Mouse (Mus musculus): ENCODE measurements at regions not wholly inside any gene's neighbourhood (a gene's known extent, or its start where the extent isn't known, plus 50 kb on each side); places are given as distances from the start of the nearest gene placed in this dataset.

DNA sequence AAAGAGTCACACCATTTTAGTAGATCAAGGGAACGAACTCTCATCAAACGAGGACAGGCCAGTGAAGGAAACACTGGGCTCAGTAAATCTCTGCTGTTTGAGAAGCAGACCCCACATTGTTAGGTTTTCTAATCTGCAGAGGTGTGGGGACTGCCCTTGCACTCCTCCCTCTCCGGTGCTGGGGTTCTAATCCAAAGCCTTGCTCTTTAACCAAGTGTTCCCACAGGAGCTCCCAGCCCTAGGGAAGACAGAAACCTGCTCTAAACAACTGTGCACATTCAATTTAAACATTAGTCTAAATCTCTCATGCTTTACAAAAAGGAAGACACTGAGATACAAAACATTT is 108.1 kb upstream of the Acvr2a start:
- ATAC-seq (ENCODE audit: insufficient number of reproducible peaks, insufficient read depth, low FRiP score, low TSS enrichment, low read depth) = no peak
- Histone ChIP-seq H3K27ac (no peak overlapping the region), H3K4me2 (no peak overlapping the region), H3K9ac (replicated peaks) (no peak overlapping the region), H3K9me3 (no peaks in the 10 kb centered on the region), H3K4me1 (replicated peaks) (no peaks in the 10 kb centered on the region; the same call in 1 of the 2 replicates), H3K27me3 (no peaks in the 10 kb centered on the region), H3K36me3 (no peaks in the 10 kb centered on the region), H3K4me3 (replicated peaks) (no peak overlapping the region)
- 49% methylated on average over 3 of the region's 3 CpGs for whole genome bisulfite sequencing

DNA sequence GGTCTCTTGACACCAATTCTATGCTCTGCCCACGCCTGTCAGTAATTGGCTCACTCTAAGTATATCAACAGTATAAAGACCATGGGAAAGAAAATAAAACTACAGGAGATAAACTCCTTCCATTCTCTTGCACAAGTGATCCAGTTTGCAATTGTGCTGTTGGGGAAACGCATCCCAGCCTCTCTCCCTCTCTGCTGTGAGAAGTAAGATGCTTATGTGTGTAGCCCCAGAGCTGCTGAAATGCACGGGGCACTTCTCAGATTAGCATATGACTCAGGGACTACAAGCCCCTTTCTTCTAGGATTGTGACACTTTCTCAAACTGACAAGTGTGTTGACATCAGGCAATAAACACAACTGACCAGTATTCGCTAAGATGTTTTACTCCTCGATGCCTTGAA is 107.7 kb upstream of the Acvr2a start:
- H3K4me2 ChIP-seq = no peak overlapping the region
- 54% methylated on average over 5 of the region's 5 CpGs for WGBS
- H3K4me3 ChIP-seq (replicated peaks) = no peak overlapping the region
- no peaks in the 10 kb centered on the region; the same call in 1 of the 2 replicates for H3K4me1 ChIP-seq (replicated peaks)
- no peak for ATAC-seq (ENCODE audit: insufficient number of reproducible peaks, insufficient read depth, low FRiP score, low TSS enrichment, low read depth)
- H3K27ac ChIP-seq = no peak overlapping the region
- no peak overlapping the region for H3K9ac ChIP-seq (replicated peaks)
- H3K9me3 ChIP-seq = no peaks in the 10 kb centered on the region
- H3K27me3 ChIP-seq = no peaks in the 10 kb centered on the region
- H3K36me3 ChIP-seq = no peaks in the 10 kb centered on the region

- no peaks in the 10 kb centered on the region for H3K27me3 ChIP-seq
- no peaks in the 10 kb centered on the region for H3K4me1 ChIP-seq (replicated peaks)
- ATAC-seq (ENCODE audit: insufficient number of reproducible peaks, insufficient read depth, low FRiP score, low TSS enrichment, low read depth) = no peak
- H3K9me3 ChIP-seq = no peaks in the 10 kb centered on the region
- no peak overlapping the region for H3K4me3 ChIP-seq (replicated peaks)
- no peaks in the 10 kb centered on the region for H3K36me3 ChIP-seq
- WGBS = 93% methylated on average over 4 of the region's 4 CpGs
- H3K9ac ChIP-seq (replicated peaks) = no peak overlapping the region
- no peak overlapping the region for H3K4me2 ChIP-seq
- no peak overlapping the region for H3K27ac ChIP-seq
Measured at GRCm38 (mm10) chr2:48716206-48716605, 97.7 kb upstream of the Acvr2a start.

DNA sequence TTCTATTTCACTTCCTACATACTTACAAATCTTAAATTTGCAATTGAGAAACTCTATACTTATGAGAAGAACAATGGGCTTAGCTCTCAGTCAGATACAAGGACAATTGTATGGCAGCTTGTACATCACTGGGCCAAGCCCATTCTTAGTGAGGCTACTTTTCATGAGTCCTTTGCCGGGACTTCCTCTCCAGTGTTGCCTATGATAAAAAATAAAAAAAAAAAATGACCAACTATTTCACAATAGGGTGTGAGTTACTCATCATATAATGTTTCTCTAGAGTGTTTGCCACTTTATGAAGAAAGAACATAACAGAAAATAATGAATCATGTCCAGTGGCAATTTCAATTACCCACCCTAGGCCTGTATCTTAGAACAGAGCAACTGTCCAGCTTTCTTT is 96.1 kb upstream of the Acvr2a start:
- 89% methylated on average over 1 of the region's 1 CpGs for WGBS
- H3K4me1 ChIP-seq (replicated peaks) = no peaks in the 10 kb centered on the region
- H3K4me3 ChIP-seq (replicated peaks) = no peak overlapping the region
- H3K36me3 ChIP-seq = no peaks in the 10 kb centered on the region
- ATAC-seq (ENCODE audit: insufficient number of reproducible peaks, insufficient read depth, low FRiP score, low TSS enrichment, low read depth) = no peak
- H3K4me2 ChIP-seq = no peak overlapping the region
- no peaks in the 10 kb centered on the region for H3K9me3 ChIP-seq
- no peak overlapping the region for H3K9ac ChIP-seq (replicated peaks)
- H3K27ac ChIP-seq = no peak overlapping the region
- no peaks in the 10 kb centered on the region for H3K27me3 ChIP-seq

GRCm38 (mm10) chr2:48718261-48718660 is 95.6 kb upstream of the Acvr2a start:
- no peaks in the 10 kb centered on the region for H3K4me1 ChIP-seq (replicated peaks)
- no peak overlapping the region for H3K4me2 ChIP-seq
- no peak overlapping the region for H3K4me3 ChIP-seq (replicated peaks)
- no peak overlapping the region for H3K9ac ChIP-seq (replicated peaks)
- no peaks in the 10 kb centered on the region for H3K9me3 ChIP-seq
- no peaks in the 10 kb centered on the region for H3K36me3 ChIP-seq
- no peak for ATAC-seq (ENCODE audit: insufficient number of reproducible peaks, insufficient read depth, low FRiP score, low TSS enrichment, low read depth)
- no peaks in the 10 kb centered on the region for H3K27me3 ChIP-seq
- H3K27ac ChIP-seq = no peak overlapping the region
- 72% methylated on average over 2 of the region's 2 CpGs for WGBS

DNA sequence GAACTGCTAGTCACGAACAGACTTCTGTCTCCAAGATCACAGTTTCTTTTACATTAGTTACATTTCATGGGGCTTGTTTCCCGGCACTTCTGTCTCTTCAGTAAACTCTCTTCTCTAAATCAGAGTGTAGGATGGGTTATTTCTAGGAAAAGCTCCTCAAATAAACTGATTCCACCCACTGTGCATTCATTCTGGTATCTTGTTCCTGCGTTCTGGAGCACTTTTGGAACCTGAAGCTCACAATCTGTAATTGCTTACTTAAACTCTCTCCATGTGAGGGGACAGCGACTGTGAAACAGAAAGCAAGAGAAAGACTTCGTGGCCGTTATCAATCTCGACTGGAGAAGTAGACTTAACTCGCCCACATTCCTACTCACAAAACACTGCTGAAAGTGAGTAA is 83.1 kb upstream of the Acvr2a start:
- Histone ChIP-seq H3K36me3 (no peaks in the 10 kb centered on the region), H3K9ac (replicated peaks) (no peak overlapping the region), H3K27me3 (no peaks in the 10 kb centered on the region), H3K4me3 (replicated peaks) (no peak overlapping the region), H3K9me3 (no peaks in the 10 kb centered on the region), H3K4me2 (no peak overlapping the region), H3K4me1 (replicated peaks) (no peaks in the 10 kb centered on the region), H3K27ac (no peak overlapping the region)
- 75% methylated on average over 8 of the region's 8 CpGs for WGBS
- no peak for ATAC-seq (ENCODE audit: insufficient number of reproducible peaks, insufficient read depth, low FRiP score, low TSS enrichment, low read depth)

GRCm38 (mm10) chr2:48733936-48734335 is 80.0 kb upstream of the Acvr2a start:
- no peak for ATAC-seq (ENCODE audit: insufficient number of reproducible peaks, insufficient read depth, low FRiP score, low TSS enrichment, low read depth)
- no peaks in the 10 kb centered on the region for H3K27me3 ChIP-seq
- H3K9me3 ChIP-seq = no peaks in the 10 kb centered on the region
- no peak overlapping the region for H3K4me2 ChIP-seq
- H3K4me3 ChIP-seq (replicated peaks) = no peak overlapping the region
- WGBS = 88% methylated on average over 1 of the region's 1 CpGs
- H3K27ac ChIP-seq = no peak overlapping the region
- no peaks in the 10 kb centered on the region for H3K36me3 ChIP-seq
- no peak overlapping the region for H3K9ac ChIP-seq (replicated peaks)
- H3K4me1 ChIP-seq (replicated peaks) = no peaks in the 10 kb centered on the region

DNA sequence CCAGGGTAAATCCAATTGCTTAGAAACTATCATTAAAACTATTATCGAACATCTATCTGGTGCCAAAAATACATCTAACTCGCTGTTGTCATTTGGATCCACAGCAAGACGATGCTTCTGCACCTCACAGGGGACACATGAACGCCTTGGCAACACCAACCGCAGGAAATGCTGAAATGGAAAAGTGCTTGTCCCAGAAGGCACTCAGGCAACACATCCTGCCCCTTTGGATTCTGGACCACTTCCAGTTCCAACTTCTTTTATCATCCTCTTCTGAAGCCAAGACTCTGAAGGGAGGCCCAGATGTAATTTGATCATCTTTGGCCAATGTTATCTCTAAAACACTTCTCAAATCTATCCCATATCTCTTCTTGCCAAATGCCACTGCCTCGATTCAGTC is 79.4 kb upstream of the Acvr2a start:
- H3K27me3 ChIP-seq = no peaks in the 10 kb centered on the region
- H3K4me1 ChIP-seq (replicated peaks) = no peaks in the 10 kb centered on the region
- no peak overlapping the region for H3K9ac ChIP-seq (replicated peaks)
- H3K4me3 ChIP-seq (replicated peaks) = no peak overlapping the region
- H3K36me3 ChIP-seq = no peaks in the 10 kb centered on the region
- no peak for ATAC-seq (ENCODE audit: insufficient number of reproducible peaks, insufficient read depth, low FRiP score, low TSS enrichment, low read depth)
- H3K4me2 ChIP-seq = no peak overlapping the region
- 86% methylated on average over 6 of the region's 6 CpGs for WGBS
- no peaks in the 10 kb centered on the region for H3K9me3 ChIP-seq
- no peak overlapping the region for H3K27ac ChIP-seq

DNA sequence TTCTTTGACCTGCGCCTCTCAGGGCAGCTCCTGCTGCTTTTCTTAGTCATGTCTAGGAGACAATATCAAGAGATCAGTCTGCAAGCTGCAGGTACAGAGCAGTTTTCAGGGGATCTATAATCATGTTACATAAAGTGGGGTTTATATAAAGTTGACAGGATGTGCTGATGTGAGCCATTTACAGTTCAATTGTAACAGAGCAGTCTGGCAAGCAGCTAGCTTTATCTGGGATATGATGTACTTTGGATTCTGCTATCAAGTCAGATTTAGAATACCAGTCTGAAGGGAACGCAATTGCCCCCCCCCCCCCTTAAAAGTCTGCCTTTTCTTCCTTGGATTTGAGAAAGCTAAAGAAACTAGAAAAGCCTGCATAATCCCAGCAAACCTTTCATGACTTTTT is 77.6 kb upstream of the Acvr2a start:
- H3K4me1 ChIP-seq (replicated peaks) = no peaks in the 10 kb centered on the region
- H3K9ac ChIP-seq (replicated peaks) = no peak overlapping the region
- no peak overlapping the region for H3K4me2 ChIP-seq
- no peaks in the 10 kb centered on the region for H3K36me3 ChIP-seq
- H3K9me3 ChIP-seq = no peaks in the 10 kb centered on the region
- H3K27ac ChIP-seq = no peak overlapping the region
- H3K4me3 ChIP-seq (replicated peaks) = no peak overlapping the region
- no peaks in the 10 kb centered on the region for H3K27me3 ChIP-seq
- 88% methylated on average over 2 of the region's 2 CpGs for WGBS
- no peak for ATAC-seq (ENCODE audit: insufficient number of reproducible peaks, insufficient read depth, low FRiP score, low TSS enrichment, low read depth)

All from limb, embryonic 12.5 days (tissue).